Mouse (Mus musculus): ENCODE results near the gene Anxa9. TPM values are rescaled to one million over a fixed set of nuclear protein-coding genes. Genes with fewer than 3 reads are reported as not detected.

Gene Anxa9
- polyA plus RNA-seq, 1 experiment from 2014 or later = 1.6 TPM

- H3K9me3 ChIP-seq = no peaks in the 10 kb centered on the region
- 41% methylated on average over 11 of the region's 11 CpGs for WGBS
- H3K27ac ChIP-seq = no peak overlapping the region
- no peaks in the 10 kb centered on the region for H3K4me1 ChIP-seq (replicated peaks)
- no peak overlapping the region for H3K9ac ChIP-seq
- H3K4me3 ChIP-seq (replicated peaks) = no peak overlapping the region
- H3K36me3 ChIP-seq = peaks cover 27% of the 10 kb centered on the region
- peak overlapping the region; percentile 26; the same call in 1 of the 2 replicates for H3K4me2 ChIP-seq (replicated peaks)
- H3K27me3 ChIP-seq (replicated peaks) = no peaks in the 10 kb centered on the region
- peak; percentile 92 for ATAC-seq
These were observed 43.8 kb downstream of the Anxa9 start for GRCm38 (mm10) chr3:95263089-95263739.

- H3K27me3 ChIP-seq (replicated peaks) = no peaks in the 10 kb centered on the region
- H3K9ac ChIP-seq = no peak overlapping the region
- 89% methylated on average over 4 of the region's 4 CpGs for WGBS
- H3K27ac ChIP-seq = no peak overlapping the region
- ATAC-seq = no peak
- no peak overlapping the region for H3K4me2 ChIP-seq (replicated peaks)
- no peaks in the 10 kb centered on the region for H3K4me1 ChIP-seq (replicated peaks)
- H3K36me3 ChIP-seq = peaks cover 27% of the 10 kb centered on the region
- H3K4me3 ChIP-seq (replicated peaks) = no peak overlapping the region
- H3K9me3 ChIP-seq = no peaks in the 10 kb centered on the region
These were observed 45.0 kb downstream of the Anxa9 start for GRCm38 (mm10) chr3:95261975-95262374.

GRCm38 (mm10) chr3:95256931-95257330 lies 50.0 kb downstream of the Anxa9 start:
- H3K27me3 ChIP-seq (replicated peaks) = no peaks in the 10 kb centered on the region
- H3K27ac ChIP-seq = no peak overlapping the region
- no peaks in the 10 kb centered on the region for H3K4me1 ChIP-seq (replicated peaks)
- no peaks in the 10 kb centered on the region for H3K9me3 ChIP-seq
- no peak overlapping the region for H3K4me2 ChIP-seq (replicated peaks)
- H3K4me3 ChIP-seq (replicated peaks) = no peak overlapping the region
- H3K36me3 ChIP-seq = peaks cover 22% of the 10 kb centered on the region
- ATAC-seq = no peak
- H3K9ac ChIP-seq = no peak overlapping the region
- 83% methylated on average over 5 of the region's 5 CpGs for WGBS

GRCm38 (mm10) chr3:95250783-95251424 lies 56.1 kb downstream of the Anxa9 start, which contains the start of gene Bnipl:
Gene Bnipl, minus strand, starts transcription at chr3:95251193.
- Histone ChIP-seq H3K4me2 (replicated peaks) (no peak within 1 kb of the TSS), H3K9ac (no peak within 1 kb of the TSS), H3K9me3 (no peaks in the 10 kb centered on the region), H3K36me3 (no peaks in the 10 kb centered on the region), H3K27me3 (replicated peaks) (no peaks in the 10 kb centered on the region), H3K4me1 (replicated peaks) (no peaks in the 10 kb centered on the region), H3K27ac (no peak within 1 kb of the TSS), H3K4me3 (replicated peaks) (no peak within 1 kb of the TSS)
- peak; percentile 53 for ATAC-seq
- 35% methylated on average over 7 of the region's 7 CpGs for WGBS

- Histone ChIP-seq H3K9me3 (no peaks in the 10 kb centered on the region), H3K27me3 (replicated peaks) (no peaks in the 10 kb centered on the region), H3K4me1 (replicated peaks) (no peaks in the 10 kb centered on the region), H3K27ac (no peak overlapping the region), H3K36me3 (no peaks in the 10 kb centered on the region), H3K4me3 (replicated peaks) (no peak overlapping the region), H3K9ac (no peak overlapping the region), H3K4me2 (replicated peaks) (no peak overlapping the region)
- ATAC-seq = no peak
- 82% methylated on average over 5 of the region's 5 CpGs for WGBS
These were observed 56.6 kb downstream of the Anxa9 start for GRCm38 (mm10) chr3:95250361-95250760.

GRCm38 (mm10) chr3:95247660-95248336 lies 59.2 kb downstream of the Anxa9 start:
- 65% methylated on average over 1 of the region's 1 CpGs for WGBS
- no peaks in the 10 kb centered on the region for H3K27me3 ChIP-seq (replicated peaks)
- no peaks in the 10 kb centered on the region for H3K36me3 ChIP-seq
- H3K9me3 ChIP-seq = no peaks in the 10 kb centered on the region
- no peak overlapping the region for H3K9ac ChIP-seq
- H3K4me3 ChIP-seq (replicated peaks) = no peak overlapping the region
- no peak overlapping the region for H3K27ac ChIP-seq
- no peaks in the 10 kb centered on the region for H3K4me1 ChIP-seq (replicated peaks)
- no peak overlapping the region for H3K4me2 ChIP-seq (replicated peaks)
- ATAC-seq = no peak

- no peaks in the 10 kb centered on the region for H3K9me3 ChIP-seq
- no peak overlapping the region for H3K4me3 ChIP-seq (replicated peaks)
- no peaks in the 10 kb centered on the region for H3K4me1 ChIP-seq (replicated peaks)
- H3K4me2 ChIP-seq (replicated peaks) = no peak overlapping the region
- no peak overlapping the region for H3K9ac ChIP-seq
- H3K27me3 ChIP-seq (replicated peaks) = no peaks in the 10 kb centered on the region
- no peaks in the 10 kb centered on the region for H3K36me3 ChIP-seq
- ATAC-seq = no peak
- no peak overlapping the region for H3K27ac ChIP-seq
- WGBS = 74% methylated on average over 5 of the region's 5 CpGs
These were observed 60.3 kb downstream of the Anxa9 start for GRCm38 (mm10) chr3:95246465-95247231.

Other genes starting within 250 kb of the Anxa9 start
- gene Pip5k1a, start 200.2 kb downstream of the Anxa9 start, polyA plus RNA-seq (2015; fragmentation: Nextera tagmentation; extraction: Ambion mirVana) = 15.7 and 15.9 TPM in 2 replicates
- gene Vps72, start 196.2 kb downstream of the Anxa9 start, polyA plus RNA-seq (2015; fragmentation: Nextera tagmentation; extraction: Ambion mirVana) = 112 and 113 TPM in 2 replicates
- gene Tmod4, start 182.7 kb downstream of the Anxa9 start, polyA plus RNA-seq (2015; fragmentation: Nextera tagmentation; extraction: Ambion mirVana) = 0.83 and 0.99 TPM in 2 replicates
- gene Scnm1, start 173.2 kb downstream of the Anxa9 start, polyA plus RNA-seq (2015; fragmentation: Nextera tagmentation; extraction: Ambion mirVana) = 57.0 and 62.3 TPM in 2 replicates
- 10.3 and 10.7 TPM in 2 replicates for gene Lysmd1, start 173.1 kb downstream of the Anxa9 start, polyA plus RNA-seq (2015; fragmentation: Nextera tagmentation; extraction: Ambion mirVana)
- gene Tnfaip8l2, start 164.8 kb downstream of the Anxa9 start, polyA plus RNA-seq (2015; fragmentation: Nextera tagmentation; extraction: Ambion mirVana) = 4.3 and 5.3 TPM in 2 replicates
- gene Sema6c, start 146.7 kb downstream of the Anxa9 start, polyA plus RNA-seq (2015; fragmentation: Nextera tagmentation; extraction: Ambion mirVana) = 4.3 and 4.8 TPM in 2 replicates
- gene Gabpb2, start 89.3 kb downstream of the Anxa9 start, polyA plus RNA-seq (2015; fragmentation: Nextera tagmentation; extraction: Ambion mirVana) = 8.0 and 8.5 TPM in 2 replicates
- gene Cdc42se1, start 78.4 kb downstream of the Anxa9 start, polyA plus RNA-seq (2015; fragmentation: Nextera tagmentation; extraction: Ambion mirVana) = 70.2 and 74.3 TPM in 2 replicates
- 19.0 and 20.2 TPM in 2 replicates for gene Mllt11, start 75.0 kb downstream of the Anxa9 start, polyA plus RNA-seq (2015; fragmentation: Nextera tagmentation; extraction: Ambion mirVana)
- gene Gm128, start 65.6 kb downstream of the Anxa9 start, polyA plus RNA-seq (2015; fragmentation: Nextera tagmentation; extraction: Ambion mirVana) = 0.16 and 0.20 TPM in 2 replicates
- gene Bnipl, start 56.0 kb downstream of the Anxa9 start, polyA plus RNA-seq (2015; fragmentation: Nextera tagmentation; extraction: Ambion mirVana) = 0.36 and 0.56 TPM in 2 replicates
- gene Mindy1, start 25.8 kb downstream of the Anxa9 start, polyA plus RNA-seq (2015; fragmentation: Nextera tagmentation; extraction: Ambion mirVana) = 36.1 and 38.4 TPM in 2 replicates
- gene Prune1, start 25.1 kb downstream of the Anxa9 start, polyA plus RNA-seq (2015; fragmentation: Nextera tagmentation; extraction: Ambion mirVana) = 15.5 and 15.7 TPM in 2 replicates
- 146 and 148 TPM in 2 replicates for gene Cers2, start 7.6 kb upstream of the Anxa9 start, polyA plus RNA-seq (2015; fragmentation: Nextera tagmentation; extraction: Ambion mirVana)
- gene Setdb1, start 50.0 kb upstream of the Anxa9 start, polyA plus RNA-seq (2015; fragmentation: Nextera tagmentation; extraction: Ambion mirVana) = 29.2 and 31.2 TPM in 2 replicates
- gene 4930558C23Rik, start 95.7 kb upstream of the Anxa9 start, polyA plus RNA-seq (2015; fragmentation: Nextera tagmentation; extraction: Ambion mirVana) = not detected in 2 replicates
- 32.8 and 34.6 TPM in 2 replicates for gene Arnt, start 127.2 kb upstream of the Anxa9 start, polyA plus RNA-seq (2015; fragmentation: Nextera tagmentation; extraction: Ambion mirVana)
- gene Ctsk, start 192.1 kb upstream of the Anxa9 start, polyA plus RNA-seq (2015; fragmentation: Nextera tagmentation; extraction: Ambion mirVana) = 8.5 and 9.5 TPM in 2 replicates
- gene Ctss, start 219.6 kb upstream of the Anxa9 start, polyA plus RNA-seq (2015; fragmentation: Nextera tagmentation; extraction: Ambion mirVana) = 28.2 and 29.6 TPM in 2 replicates

All from intestine, embryonic 15.5 days (tissue).